Mouse (Mus musculus): Measurements from ENCODE around the gene Cldn5.

- TF ChIP-seq EP300 (IDR thresholded peaks at IDR 0.05) = peak; percentile 91
- TF ChIP-seq CTCF (IDR thresholded peaks at IDR 0.05) = no peak
Measured at GRCm38 (mm10) chr16:18775621-18776555, 759 bp upstream of the Cldn5 start.

Measured in lung, postnatal 0 days (tissue).